Mouse (Mus musculus) CH12.LX (cell line): ENCODE data around the gene Krtap3-2. TPM values are rescaled to one million over a fixed set of nuclear protein-coding genes. Genes with fewer than 3 reads are reported as not detected.

Experiments used
- DNase-seq: peaks from one replicate; pipeline ENCODE4 v3.0.0-alpha.2; 2013; ENCODE audit errors: extremely low read depth
- H3K27ac ChIP-seq: 2 replicates; pipeline ENCODE4 v1.5.1; 2012; ENCODE audit warnings: low read depth, mild to moderate bottlenecking, control low read depth, moderate library complexity; ENCODE audit not compliant: insufficient read depth
- H3K27me3 ChIP-seq: replicated peaks from 2 replicates; pipeline ENCODE3; 2012; ENCODE audit warnings: inconsistent platforms
- H3K36me3 ChIP-seq, 2 experiments: replicated peaks in 1 of 2; 2 replicates each; pipeline versions ENCODE3 to v1.6.1; 2012; ENCODE audit warnings: inconsistent platforms in 1 of 2, low read length in 1 of 2, mild to moderate bottlenecking in 1 of 2, mixed read lengths in 1 of 2, moderate library complexity in 1 of 2; ENCODE audit not compliant: control insufficient read depth in 1 of 2, insufficient read depth in 1 of 2
- H3K4me1 ChIP-seq, 2 experiments: 2 replicates each; pipeline ENCODE4 v1.6.1; 2012; ENCODE audit warnings: inconsistent platforms in 1 of 2, moderate library complexity in 1 of 2; ENCODE audit not compliant: insufficient read depth in 2 of 2, control insufficient read depth in 1 of 2
- H3K4me2 ChIP-seq: 2 replicates; pipeline ENCODE4 v1.6.1; 2012; ENCODE audit warnings: low read depth, mild to moderate bottlenecking, control low read depth; ENCODE audit not compliant: poor library complexity, insufficient read depth, severe bottlenecking
- H3K4me3 ChIP-seq, 3 experiments: fragments of 150-350 bp in 1 of 3; sonication (generic) in 1 of 3; replicated peaks in 1 of 3; 2 replicates each; pipeline versions ENCODE3 to v1.5.1; 2011 to 2012; ENCODE audit warnings: low read depth in 2 of 3, low read length in 2 of 3, mild to moderate bottlenecking in 2 of 3, moderate library complexity in 2 of 3, control low read depth in 1 of 3, improper control_type of control experiment in 1 of 3, inconsistent platforms in 1 of 3, mixed read lengths in 1 of 3; ENCODE audit not compliant: poor library complexity in 1 of 3
- H3K79me2 ChIP-seq: replicated peaks from 2 replicates; pipeline ENCODE4 v1.6.1; 2012; ENCODE audit warnings: mild to moderate bottlenecking, moderate library complexity; ENCODE audit not compliant: control insufficient read depth, poor library complexity, insufficient read depth, severe bottlenecking; ENCODE audit errors: extremely low read depth
- H3K9ac ChIP-seq: 2 replicates; pipeline ENCODE4 v1.6.1; 2012; ENCODE audit warnings: low read depth, mild to moderate bottlenecking, control low read depth, moderate library complexity; ENCODE audit not compliant: insufficient read depth
- H3K9me3 ChIP-seq: replicated peaks from 2 replicates; pipeline ENCODE3; 2012; ENCODE audit warnings: low read length, inconsistent platforms, mixed read lengths
- CHD1 ChIP-seq: IDR thresholded peaks from 2 replicates; pipeline ENCODE4 v1.6.1; 2012; ENCODE audit warnings: low read depth, low read length, improper control_type of control experiment, inconsistent platforms
- CTCF ChIP-seq, 2 experiments: IDR thresholded peaks in 1 of 2; conservative IDR thresholded peaks in 1 of 2; 2 replicates each; pipeline ENCODE4 v1.5.1; 2011 to 2012; ENCODE audit warnings: low read depth in 2 of 2, low read length in 2 of 2, improper control_type of control experiment in 1 of 2, inconsistent platforms in 1 of 2, mild to moderate bottlenecking in 1 of 2, moderate library complexity in 1 of 2
- ELF1 ChIP-seq: IDR thresholded peaks from 2 replicates; pipeline ENCODE4 v1.6.1; 2014; ENCODE audit warnings: low read depth, mild to moderate bottlenecking, inconsistent platforms, low read length, improper control_type of control experiment
- GABPA ChIP-seq: IDR thresholded peaks from 2 replicates; pipeline ENCODE4 v1.6.1; 2012; ENCODE audit warnings: low read depth, low read length, improper control_type of control experiment, inconsistent platforms; ENCODE audit not compliant: insufficient replicate concordance
- HCFC1 ChIP-seq: IDR thresholded peaks from 2 replicates; pipeline ENCODE4 v1.6.1; 2012; ENCODE audit warnings: low read depth, mild to moderate bottlenecking, inconsistent platforms, low read length, improper control_type of control experiment
- JUN ChIP-seq: IDR thresholded peaks from 2 replicates; pipeline ENCODE4 v1.6.1; 2011; ENCODE audit warnings: low read depth, mild to moderate bottlenecking, low read length, improper control_type of control experiment, moderate library complexity; ENCODE audit not compliant: insufficient read depth
- JUND ChIP-seq: conservative IDR thresholded peaks from 2 replicates; pipeline ENCODE4 v1.6.1; 2011; ENCODE audit warnings: low read depth, low read length, improper control_type of control experiment
- MAZ ChIP-seq: IDR thresholded peaks from 2 replicates; pipeline ENCODE4 v1.6.1; 2012; ENCODE audit warnings: low read depth, mild to moderate bottlenecking, inconsistent platforms, low read length, improper control_type of control experiment, moderate library complexity
- MYC ChIP-seq: IDR thresholded peaks from 2 replicates; pipeline ENCODE4 v1.6.1; 2011; ENCODE audit warnings: low read depth, mild to moderate bottlenecking, improper control_type of control experiment, low read length
- NRF1 ChIP-seq: IDR thresholded peaks from 2 replicates; pipeline ENCODE4 v1.6.1; 2014; ENCODE audit warnings: low read depth, mild to moderate bottlenecking, inconsistent platforms, low read length, improper control_type of control experiment, moderate library complexity
- PAX5 ChIP-seq: IDR thresholded peaks from 2 replicates; pipeline ENCODE4 v1.6.1; 2012; ENCODE audit warnings: low read length, inconsistent platforms, mixed read lengths
- POLR2A ChIP-seq: IDR thresholded peaks from 2 replicates; pipeline ENCODE4 v1.6.1; 2011; ENCODE audit warnings: low read depth, mild to moderate bottlenecking, improper control_type of control experiment, low read length
- RAD21 ChIP-seq: IDR thresholded peaks from 2 replicates; pipeline ENCODE4 v1.6.1; 2011; ENCODE audit warnings: low read depth, mild to moderate bottlenecking, low read length, improper control_type of control experiment, moderate library complexity
- RCOR1 ChIP-seq: conservative IDR thresholded peaks from 2 replicates; pipeline ENCODE4 v1.6.1; 2012; ENCODE audit warnings: low read depth, mild to moderate bottlenecking, inconsistent platforms, low read length, improper control_type of control experiment
- SIN3A ChIP-seq: IDR thresholded peaks from 2 replicates; pipeline ENCODE4 v1.6.1; 2012; ENCODE audit warnings: low read length, improper control_type of control experiment, inconsistent platforms
- SMC3 ChIP-seq: IDR thresholded peaks from 2 replicates; pipeline ENCODE4 v1.6.1; 2011; ENCODE audit warnings: low read depth, low read length, improper control_type of control experiment
- TCF12 ChIP-seq: IDR thresholded peaks from 2 replicates; pipeline ENCODE4 v1.6.1; 2014; ENCODE audit warnings: low read depth, mild to moderate bottlenecking, inconsistent platforms, low read length, improper control_type of control experiment
- UBTF ChIP-seq: IDR thresholded peaks from 2 replicates; pipeline ENCODE4 v1.6.1; 2012; ENCODE audit warnings: low read depth, mild to moderate bottlenecking, inconsistent platforms, low read length, improper control_type of control experiment, moderate library complexity
- USF2 ChIP-seq: conservative IDR thresholded peaks from 2 replicates; pipeline ENCODE4 v1.6.1; 2011; ENCODE audit warnings: low read depth, low read length, improper control_type of control experiment
- ZKSCAN1 ChIP-seq: IDR thresholded peaks from 2 replicates; pipeline ENCODE4 v1.6.1; 2012; ENCODE audit warnings: low read depth, inconsistent platforms, low read length, improper control_type of control experiment, borderline replicate concordance
- ZMIZ1 ChIP-seq: IDR thresholded peaks from 2 replicates; pipeline ENCODE4 v1.6.1; 2012; ENCODE audit warnings: low read depth, mild to moderate bottlenecking, inconsistent platforms, low read length, improper control_type of control experiment
- ZNF384 ChIP-seq: IDR thresholded peaks from 2 replicates; pipeline ENCODE4 v1.6.1; 2012; ENCODE audit warnings: low read depth, low read length, improper control_type of control experiment, inconsistent platforms
- dilution Hi-C: fragments of 300-500 bp; cut with MboI; formaldehyde crosslinking; loops from 2 replicates; pipeline ENCODE4 v1.14.3; 2020; ENCODE audit warnings: low sequenced_read_pairs; ENCODE audit not compliant: extremely low pct_unique_long_range_greater_than_20kb, extremely low pct_ligation_motif_present
- in situ Hi-C: fragments of 300-500 bp; cut with MboI; formaldehyde crosslinking; loops from 3 replicates; pipeline ENCODE4 v1.14.3; 2019; ENCODE audit warnings: low sequenced_read_pairs, low pct_ligation_motif_present, low pct_unique_long_range_greater_than_20kb, mixed read lengths
- polyA plus RNA-seq: library from polyadenylated mRNA; unstranded; fragments of >175 nt; gene quantifications from 2 replicates; pipeline ENCODE4 v1.2.1, GENCODE M21; 2012; ENCODE audit warnings: low read depth; ENCODE audit not compliant: insufficient read length
- total RNA-seq, 2 experiments: library from RNA; depleted of rRNA; stranded (reverse); fragments of 300-350 nt in 1 of 2; fragments of >200 nt in 1 of 2; gene quantifications; 2 replicates each; pipeline ENCODE4 v1.2.3; 2012 to 2014

Gene Krtap3-2
- total and polyA plus RNA-seq, 3 experiments: not detected

DNA sequence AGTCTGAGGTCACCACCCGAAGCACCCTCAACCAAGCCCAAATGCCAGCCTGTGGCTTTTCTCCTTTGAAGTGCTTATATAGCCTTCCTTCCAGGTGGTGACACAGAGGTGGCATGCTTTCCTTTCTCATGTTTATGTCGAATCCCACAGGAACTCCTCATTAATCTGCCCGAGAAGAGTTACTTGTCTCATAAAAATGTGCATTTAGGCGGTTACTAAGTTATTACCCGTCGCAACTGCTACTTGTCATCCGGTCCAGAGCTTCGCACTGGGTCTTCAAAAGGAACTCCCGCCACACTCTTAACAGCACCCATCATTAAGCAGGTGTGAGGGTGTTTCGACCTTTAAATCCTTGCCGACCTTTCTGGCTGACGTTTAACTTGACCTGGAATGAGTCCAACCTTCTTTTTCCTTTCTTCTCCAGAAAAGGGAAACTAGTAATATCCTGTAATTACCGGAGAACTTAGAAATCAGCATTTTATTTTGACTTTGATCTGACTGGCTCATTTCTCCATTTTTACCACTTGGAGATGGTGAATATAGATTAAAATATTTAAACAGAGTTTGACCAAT lies 35.3 kb downstream of the Krtap3-2 start, which contains the start of gene Krt39:
Gene Krt39, minus strand, starts transcription at position 51 of the 573 bp plus-strand sequence.
- no peaks in the 10 kb centered on the region for H3K36me3 ChIP-seq
- in situ Hi-C loops (no loop called here), dilution Hi-C loops (no loop called here)
- peaks cover 83% of the 10 kb centered on the region for H3K27me3 ChIP-seq
- TF ChIP-seq HCFC1: no peak
- TF ChIP-seq RAD21: no peak
- no peak for TF ChIP-seq GABPA
- no peak for TF ChIP-seq JUN
- no peak for TF ChIP-seq SIN3A
- no peak for TF ChIP-seq RCOR1
- TF ChIP-seq NRF1: no peak
- TF ChIP-seq ELF1: no peak
- TF ChIP-seq SMC3: no peak
- no peak for TF ChIP-seq ZKSCAN1
- no peak for TF ChIP-seq USF2
- no peak for TF ChIP-seq MYC
- no peak for TF ChIP-seq CHD1
- no peak for TF ChIP-seq ZNF384
- no peak for TF ChIP-seq CTCF (conservative IDR thresholded peaks at IDR 0.05 in 1 of 2, IDR thresholded peaks at IDR 0.05 in 1 of 2; ENCODE audit: low read depth in 2 of 2, low read length in 2 of 2)
- no peak for TF ChIP-seq PAX5
- TF ChIP-seq UBTF: no peak
- TF ChIP-seq JUND: no peak
- TF ChIP-seq MAZ: no peak
- TF ChIP-seq TCF12: no peak
- no peak for DNase-seq
- no peak within 1 kb of the TSS for H3K4me2 ChIP-seq
- H3K9ac ChIP-seq: no peak within 1 kb of the TSS
- no peaks in the 10 kb centered on the region for H3K79me2 ChIP-seq
- H3K9me3 ChIP-seq: no peaks in the 10 kb centered on the region
- no peak within 1 kb of the TSS for H3K4me3 ChIP-seq
- no peaks in the 10 kb centered on the region for H3K4me1 ChIP-seq
- H3K27ac ChIP-seq: no peak within 1 kb of the TSS

DNA sequence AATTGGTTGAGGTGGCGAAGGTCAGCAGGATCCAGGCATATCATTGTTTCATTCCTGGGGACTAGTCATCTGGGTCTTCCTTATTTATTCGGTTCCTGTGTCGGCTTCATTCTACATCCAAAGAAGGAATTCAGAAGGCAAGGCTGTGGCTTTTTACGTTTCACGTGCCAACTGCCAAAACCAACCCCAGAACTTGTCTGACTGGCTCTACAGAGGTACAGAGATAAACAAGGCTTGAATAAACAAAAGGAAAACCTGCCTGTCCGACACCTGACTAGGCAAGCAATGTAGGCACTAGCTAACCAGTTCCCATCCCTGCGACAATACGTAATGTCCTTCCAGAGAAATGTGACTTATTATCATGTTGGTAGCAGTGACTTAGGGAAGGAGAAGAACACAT lies 42.6 kb downstream of the Krtap3-2 start:
- in situ Hi-C loops: no loop called here
- no peak overlapping the region for H3K9ac ChIP-seq
- H3K36me3 ChIP-seq: no peaks in the 10 kb centered on the region
- dilution Hi-C loops: no loop called here
- no peak overlapping the region for H3K4me3 ChIP-seq
- peaks cover 98% of the 10 kb centered on the region for H3K27me3 ChIP-seq
- DNase-seq: no peak
- H3K4me2 ChIP-seq: no peak overlapping the region
- TF ChIP-seq USF2: no peak
- no peak for TF ChIP-seq JUN
- TF ChIP-seq RAD21: no peak
- TF ChIP-seq TCF12: no peak
- TF ChIP-seq SIN3A: no peak
- no peak for TF ChIP-seq RCOR1
- no peak for TF ChIP-seq NRF1
- TF ChIP-seq POLR2A: no peak
- no peak for TF ChIP-seq ZMIZ1
- no peak for TF ChIP-seq UBTF
- no peaks in the 10 kb centered on the region for H3K79me2 ChIP-seq
- H3K27ac ChIP-seq: no peak overlapping the region
- H3K9me3 ChIP-seq: no peaks in the 10 kb centered on the region
- no peaks in the 10 kb centered on the region for H3K4me1 ChIP-seq
